Mouse (Mus musculus) left cerebral cortex, adult 2 months (tissue): Measurements from ENCODE around the gene Pkdcc. TPM values are rescaled to one million over a fixed set of nuclear protein-coding genes. Genes with fewer than 3 reads are reported as not detected.

ENCODE experiments used
- DNase-seq, 2 experiments: peaks; one replicate each; pipeline ENCODE4 v3.0.0; 2021 to 2022; ENCODE audit warnings: low spot score in 2 of 2, mixed read lengths in 1 of 2; ENCODE audit errors: extremely low spot score in 1 of 2
- H3K27ac ChIP-seq: fragments of 200-600 bp; 2 replicates; pipeline ENCODE4 v1.8.1; 2022
- H3K4me3 ChIP-seq: fragments of 200-600 bp; 2 replicates; pipeline ENCODE4 v1.8.1; 2022
- CTCF ChIP-seq: fragments of 200-600 bp; IDR thresholded peaks from 2 replicates; pipeline ENCODE4 v1.8.1; 2022; ENCODE audit warnings: antibody characterized with exemption, mild to moderate bottlenecking, moderate library complexity
- intact Hi-C: fragments of 180-260 bp; cut with DNase I; formaldehyde crosslinking; loops from one replicate; pipeline ENCODE4 v1.15.1; 2025
- total RNA-seq, 2 experiments: library from RNA; stranded (reverse); gene quantifications; 2 replicates each; pipeline ENCODE4 v1.2.3; 2021

The Pkdcc gene
- total RNA-seq, 2 experiments from 2014 or later, result 13.6 to 15.1 TPM

DNA sequence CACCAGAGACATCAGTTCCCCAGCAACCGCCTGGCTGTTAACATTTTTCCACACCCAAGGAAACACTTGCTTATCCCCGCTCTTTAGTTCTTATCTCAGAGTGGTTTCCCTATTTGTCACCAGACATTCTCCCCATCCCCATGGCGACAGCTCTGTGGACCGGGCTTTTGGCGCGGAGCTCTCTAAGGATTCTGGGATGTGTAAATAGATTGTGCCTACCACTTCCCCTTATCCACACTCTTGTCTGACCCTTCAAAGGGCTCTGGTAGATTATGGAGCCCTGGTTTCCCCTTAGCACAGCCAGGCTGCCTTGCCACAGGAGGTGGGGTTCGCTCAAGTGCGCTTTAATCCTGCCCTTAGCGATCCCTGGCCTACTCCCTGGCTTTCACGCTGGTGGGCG is 16.3 kb downstream of the Pkdcc start:
- DNase-seq, result no peak
- Histone ChIP-seq H3K4me3 (no peak overlapping the region), H3K27ac (no peak overlapping the region)
- TF ChIP-seq CTCF, result no peak
- intact Hi-C loops, result no loop called here

DNA sequence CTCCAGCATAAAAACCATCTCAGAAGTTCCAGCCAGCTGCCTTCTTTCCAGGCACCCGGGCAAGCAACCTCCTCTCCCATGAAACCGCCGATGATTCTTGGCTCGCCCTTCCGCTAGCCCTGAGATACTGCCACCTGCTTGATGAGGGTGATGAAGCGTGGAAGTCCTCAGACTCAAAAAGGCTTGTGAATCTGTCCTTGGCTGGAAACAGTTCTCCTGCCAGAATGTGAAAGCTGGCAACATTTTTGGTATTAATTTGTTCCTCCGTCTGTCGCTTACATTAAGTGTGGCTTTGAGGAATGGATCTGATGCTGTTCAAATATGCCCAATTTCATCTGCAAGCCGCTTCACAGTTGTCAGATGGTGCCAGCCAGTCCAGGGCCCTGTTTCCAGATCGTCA is 20.1 kb downstream of the Pkdcc start:
- intact Hi-C loops, result no loop called here
- DNase-seq, result no peak
- no peak overlapping the region for H3K27ac ChIP-seq
- H3K4me3 ChIP-seq, result no peak overlapping the region
- no peak for TF ChIP-seq CTCF

DNA sequence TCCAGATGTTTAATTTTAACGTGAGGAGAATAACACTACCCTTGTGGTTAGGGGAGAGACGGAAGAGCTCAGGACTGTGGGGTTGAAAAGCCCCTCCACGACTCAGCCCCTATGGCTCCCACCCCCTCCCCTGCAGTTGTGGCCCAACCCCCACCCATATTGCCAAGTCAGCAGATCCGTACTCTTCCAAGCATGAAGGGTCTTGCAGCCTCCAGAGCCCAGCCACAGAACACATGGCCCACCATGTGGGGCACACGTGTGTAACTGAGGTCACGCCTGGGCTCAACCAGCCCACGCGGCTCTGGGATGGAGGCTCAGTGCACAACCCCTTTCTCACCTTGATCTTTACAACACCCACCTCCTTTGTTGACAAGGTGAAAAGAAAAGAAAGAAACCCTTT is 21.1 kb downstream of the Pkdcc start:
- DNase-seq, result no peak
- Histone ChIP-seq H3K27ac (no peak overlapping the region), H3K4me3 (no peak overlapping the region)
- intact Hi-C loops, result no loop called here
- no peak for TF ChIP-seq CTCF

DNA sequence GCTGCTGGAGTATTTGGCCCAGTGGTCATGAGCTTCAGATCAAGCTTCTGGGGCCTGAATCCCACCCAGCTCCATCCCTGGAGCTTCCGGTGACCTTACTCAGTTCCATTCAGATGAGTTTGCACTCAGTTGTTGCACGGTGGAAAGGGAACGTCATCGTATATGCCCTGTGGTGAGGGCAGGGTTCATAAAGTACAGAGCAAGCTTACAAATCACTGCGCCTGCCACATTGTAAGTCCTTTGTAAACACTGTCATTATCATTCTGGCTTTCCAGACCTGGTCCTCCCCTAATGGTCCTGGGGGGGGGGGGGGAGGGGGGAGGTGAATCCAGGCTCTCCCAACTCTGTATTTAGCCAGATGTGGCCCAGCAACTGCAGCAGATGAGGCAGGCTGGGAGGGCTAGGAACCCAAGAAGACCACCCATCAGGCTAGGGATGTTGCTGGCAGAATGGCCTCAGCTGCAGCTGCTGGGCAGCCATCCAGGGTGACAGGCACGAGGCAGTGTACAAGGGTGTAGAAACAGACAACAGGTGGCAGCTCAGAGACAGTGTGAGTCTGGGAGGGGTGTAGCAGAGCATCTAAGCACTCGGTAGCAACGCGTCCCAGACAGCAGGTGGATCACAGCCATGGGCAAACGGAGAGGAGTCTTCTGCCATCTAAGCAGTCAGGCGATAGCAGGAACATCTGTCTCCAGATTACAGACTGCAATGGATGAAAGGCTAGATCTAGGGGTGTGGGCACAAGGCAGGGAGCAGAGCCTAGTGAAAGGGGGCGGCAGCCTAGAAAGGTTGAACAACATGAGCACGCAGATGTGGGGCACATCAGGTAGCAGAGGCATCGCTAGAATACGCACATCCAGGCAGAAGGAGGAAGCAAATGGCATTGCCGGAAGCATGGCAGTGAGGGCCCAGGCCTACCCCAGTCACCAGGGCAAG is 23.3 kb downstream of the Pkdcc start:
- Histone ChIP-seq H3K4me3 (no peak overlapping the region), H3K27ac (no peak overlapping the region)
- no peak for DNase-seq
- intact Hi-C loops, result no loop called here
- TF ChIP-seq CTCF, result no peak

DNA sequence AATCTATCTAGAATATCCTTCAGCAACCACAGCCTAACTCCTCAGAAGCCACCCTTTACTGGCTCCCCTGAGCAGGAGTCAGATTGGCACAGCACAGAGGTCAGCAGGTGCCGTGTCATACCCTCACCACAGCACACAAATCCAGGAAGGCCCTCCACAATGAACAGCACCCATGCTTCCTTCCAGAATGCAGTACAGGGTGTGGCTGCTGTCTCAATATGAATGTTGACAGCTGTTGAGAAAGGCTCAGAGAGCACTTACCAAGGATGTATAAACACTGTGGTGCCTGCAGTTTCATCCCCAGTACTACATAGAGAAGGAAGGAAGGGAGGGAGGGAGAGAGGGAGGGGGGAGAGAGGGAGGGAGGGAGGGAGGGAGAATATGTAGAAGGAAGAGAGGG is 29.4 kb downstream of the Pkdcc start:
- no peak for TF ChIP-seq CTCF
- Histone ChIP-seq H3K27ac (no peak overlapping the region), H3K4me3 (no peak overlapping the region)
- intact Hi-C loops, result no loop called here
- DNase-seq, result no peak

DNA sequence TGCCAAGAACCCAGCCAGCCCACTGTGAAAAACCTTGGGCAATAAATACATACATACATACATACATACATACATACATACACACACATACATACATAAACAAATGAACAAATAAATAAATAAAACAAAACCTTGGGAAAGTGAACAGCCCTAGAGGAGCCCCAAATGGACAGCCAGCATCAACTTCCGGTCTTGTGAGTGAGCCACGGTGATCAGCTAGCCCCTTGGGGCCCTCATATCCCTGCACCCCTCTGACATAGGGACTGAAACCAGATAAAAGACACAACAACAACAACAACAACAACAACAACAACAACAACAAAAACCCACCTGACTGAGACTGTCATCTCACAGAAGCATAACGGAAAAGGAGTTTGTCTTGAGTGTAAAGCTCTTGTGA is 30.4 kb downstream of the Pkdcc start:
- no peak overlapping the region for H3K27ac ChIP-seq
- no peak for DNase-seq
- intact Hi-C loops, result no loop called here
- TF ChIP-seq CTCF, result no peak
- H3K4me3 ChIP-seq, result no peak overlapping the region

DNA sequence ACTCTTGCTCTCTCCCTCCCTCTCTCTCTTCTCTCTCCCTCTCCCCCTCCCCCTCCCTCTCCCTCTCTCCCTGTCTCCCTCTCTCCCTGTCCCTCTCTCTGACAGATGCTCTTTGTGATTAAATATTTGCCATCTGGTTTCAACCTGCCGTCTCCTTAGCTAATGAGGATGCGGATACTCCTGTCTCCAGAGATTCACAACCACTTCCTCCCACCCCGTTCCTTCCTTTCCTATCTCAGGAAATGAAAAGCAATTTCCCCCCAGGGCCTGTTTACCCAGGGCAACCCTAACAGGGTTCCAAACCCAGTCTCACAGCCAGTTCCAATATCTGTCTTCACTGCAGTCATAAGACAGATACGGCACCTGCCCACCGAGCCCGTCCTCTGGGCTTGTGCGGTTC is 31.0 kb downstream of the Pkdcc start:
- Histone ChIP-seq H3K27ac (no peak overlapping the region), H3K4me3 (no peak overlapping the region)
- intact Hi-C loops, result no loop called here
- no peak for DNase-seq
- no peak for TF ChIP-seq CTCF

DNA sequence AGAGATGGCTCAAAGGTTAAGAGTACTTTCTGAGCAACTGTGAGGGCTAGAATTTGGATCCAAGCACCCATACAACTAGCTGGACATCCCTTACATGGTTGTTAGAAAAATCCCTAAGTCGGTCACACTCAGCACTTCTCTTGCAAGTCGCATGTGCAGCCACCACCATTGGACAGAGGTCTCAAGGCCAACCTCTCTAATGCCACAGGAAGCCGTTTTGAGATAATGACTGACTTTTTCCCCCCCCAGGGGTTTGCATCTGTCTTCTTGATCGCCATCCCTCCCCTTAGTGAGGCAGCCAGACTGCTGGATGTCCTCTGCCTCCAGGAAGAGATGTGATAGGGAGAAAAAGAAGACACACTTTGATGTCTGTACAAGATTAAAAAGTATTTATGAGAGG is 32.1 kb downstream of the Pkdcc start:
- no peak for TF ChIP-seq CTCF
- Histone ChIP-seq H3K27ac (no peak overlapping the region), H3K4me3 (no peak overlapping the region)
- intact Hi-C loops, result no loop called here
- no peak for DNase-seq

DNA sequence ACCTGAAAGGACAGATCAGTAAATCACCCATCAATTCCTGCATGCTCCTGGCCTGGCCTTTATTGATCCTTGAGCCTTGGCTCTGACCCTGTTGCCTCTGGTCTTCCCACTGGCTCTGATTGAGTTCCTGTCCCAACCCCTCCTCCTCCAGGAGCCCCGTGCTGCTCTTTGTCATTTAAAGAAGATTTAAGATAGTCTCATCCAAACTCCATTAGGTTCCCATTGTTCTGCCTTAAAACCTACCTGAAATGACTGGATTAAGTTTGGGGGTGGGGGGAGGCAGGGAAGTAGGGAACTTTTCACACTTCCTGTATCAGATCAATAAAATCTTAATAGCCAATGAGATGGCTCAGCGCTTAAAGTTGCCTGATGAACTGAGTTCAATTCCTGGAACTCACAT is 33.4 kb downstream of the Pkdcc start:
- intact Hi-C loops, result no loop called here
- DNase-seq, result no peak
- TF ChIP-seq CTCF, result no peak
- Histone ChIP-seq H3K4me3 (no peak overlapping the region), H3K27ac (no peak overlapping the region)

DNA sequence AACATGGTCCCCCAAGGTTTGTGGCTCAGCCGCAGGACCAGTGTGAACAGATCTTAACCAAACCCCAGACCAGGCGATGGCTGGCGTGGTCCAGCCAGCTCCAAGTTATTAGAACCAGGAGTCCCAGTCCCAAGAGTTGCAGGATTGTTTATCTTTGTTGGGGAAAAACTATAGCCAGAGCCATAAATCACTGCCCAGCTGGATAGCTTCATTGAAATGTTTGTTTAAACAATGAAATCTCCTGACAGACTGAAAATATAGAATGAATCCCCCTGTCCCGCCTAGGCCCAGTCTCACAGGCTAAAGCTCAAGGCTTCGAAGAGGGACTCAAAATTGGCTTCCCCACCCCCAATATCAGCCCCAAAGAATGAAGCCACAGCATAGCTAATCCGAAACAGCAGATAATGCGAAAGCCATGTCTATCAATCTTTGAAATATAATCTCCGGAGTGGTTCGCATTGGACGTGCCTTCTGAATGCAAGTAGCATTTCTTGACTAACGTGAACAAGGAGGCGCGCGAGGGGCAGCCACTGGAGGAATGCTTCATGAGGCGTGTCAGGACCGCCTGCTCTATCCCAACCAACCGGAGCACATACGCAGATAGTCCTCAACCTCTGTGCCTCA is 35.9 kb downstream of the Pkdcc start:
- no peak overlapping the region for H3K27ac ChIP-seq
- TF ChIP-seq CTCF, result no peak
- no peak for DNase-seq
- intact Hi-C loops, result loop anchor here (5.0 kb wide), 2 partner anchors 209 to 224 kb away; no protein-coding TSS in a partner anchor
- H3K4me3 ChIP-seq, result no peak overlapping the region

DNA sequence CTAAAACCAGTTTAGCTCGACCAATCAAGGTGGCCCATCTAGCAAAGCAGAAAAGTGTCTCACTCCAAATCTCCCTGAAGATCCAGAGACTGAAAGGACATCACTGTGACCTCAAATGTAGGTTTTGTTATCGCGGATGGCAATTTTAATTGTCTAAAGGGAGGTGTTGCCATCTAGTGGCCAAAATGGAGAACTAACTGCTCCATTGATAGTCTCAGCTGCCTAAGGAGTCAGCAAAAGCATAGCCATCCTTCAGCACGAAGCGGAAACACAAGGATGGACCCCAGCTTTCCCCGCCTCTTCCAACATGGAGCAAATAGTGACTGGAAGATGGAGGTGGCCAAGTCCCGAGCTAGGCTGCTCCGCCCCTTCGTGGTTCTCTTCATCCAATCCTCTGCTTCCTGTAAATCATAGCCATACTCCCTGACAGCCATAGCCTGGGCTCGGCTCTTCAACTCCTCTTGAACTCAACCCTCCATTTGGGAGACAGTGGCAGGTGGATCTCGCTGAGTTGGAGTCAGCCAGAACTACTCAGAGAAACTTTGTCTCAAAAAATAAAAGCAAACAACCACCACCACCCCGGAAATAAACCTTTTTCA is 38.1 kb downstream of the Pkdcc start:
- Histone ChIP-seq H3K4me3 (no peak overlapping the region), H3K27ac (no peak overlapping the region)
- DNase-seq, result peak; percentile 38 to 43
- peak; percentile 90 for TF ChIP-seq CTCF
- intact Hi-C loops, result loop anchor here (5.0 kb wide), 2 partner anchors 211 to 226 kb away; no protein-coding TSS in a partner anchor
